Mouse (Mus musculus) lung, postnatal 4 days (tissue): ENCODE data around the gene Alpk3.

Experiments
- DNase-seq, 2 experiments: peaks; one replicate each; pipeline ENCODE4 v3.0.0; 2021

Gene Alpk3

DNA sequence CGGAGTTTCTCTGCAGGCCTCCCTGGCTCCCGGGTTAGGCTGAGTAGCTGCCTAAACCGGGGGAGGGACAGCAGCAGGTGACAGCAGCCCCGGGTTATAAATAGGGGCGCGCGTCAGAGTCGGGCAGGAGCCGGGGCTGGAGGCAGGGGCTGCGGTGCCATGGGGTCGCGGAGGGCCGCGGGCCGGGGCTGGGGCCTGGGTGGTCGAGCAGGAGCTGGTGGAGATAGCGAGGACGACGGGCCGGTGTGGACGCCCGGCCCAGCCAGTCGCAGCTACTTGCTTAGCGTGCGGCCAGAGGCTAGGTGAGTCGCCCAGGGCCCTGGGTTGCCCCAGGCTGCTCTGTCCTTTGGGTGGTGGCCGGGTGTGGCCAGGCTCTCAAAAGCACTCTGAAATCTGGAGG, at the start of gene Alpk3:
Alpk3 (plus strand) TSS at position 130 of the 400 bp plus-strand sequence.
- peak; percentile 34 to 53 for DNase-seq

GRCm38 (mm10) chr7:81008285-81008684, 49.1 kb upstream of the Alpk3 start:
- no peak for DNase-seq

DNA sequence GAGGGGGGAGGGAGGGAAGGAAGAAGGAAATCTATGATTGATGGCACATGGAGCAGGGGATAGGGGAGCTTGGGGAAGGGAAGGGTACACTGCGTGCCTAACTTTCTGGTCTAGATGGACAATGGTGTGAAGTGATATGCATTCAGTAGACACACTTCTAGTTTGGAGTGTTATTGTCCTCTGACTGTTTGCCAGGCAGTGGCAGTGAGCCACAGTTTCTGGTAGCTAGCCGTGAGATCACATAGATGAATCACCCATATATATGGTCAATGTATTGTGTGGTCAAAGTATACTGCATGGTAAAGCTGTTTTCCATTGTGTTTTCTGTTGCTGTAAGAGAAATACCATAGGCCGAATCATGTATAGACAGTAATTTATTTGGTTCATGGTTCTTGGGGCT, 45.8 kb upstream of the Alpk3 start:
- DNase-seq: no peak

DNA sequence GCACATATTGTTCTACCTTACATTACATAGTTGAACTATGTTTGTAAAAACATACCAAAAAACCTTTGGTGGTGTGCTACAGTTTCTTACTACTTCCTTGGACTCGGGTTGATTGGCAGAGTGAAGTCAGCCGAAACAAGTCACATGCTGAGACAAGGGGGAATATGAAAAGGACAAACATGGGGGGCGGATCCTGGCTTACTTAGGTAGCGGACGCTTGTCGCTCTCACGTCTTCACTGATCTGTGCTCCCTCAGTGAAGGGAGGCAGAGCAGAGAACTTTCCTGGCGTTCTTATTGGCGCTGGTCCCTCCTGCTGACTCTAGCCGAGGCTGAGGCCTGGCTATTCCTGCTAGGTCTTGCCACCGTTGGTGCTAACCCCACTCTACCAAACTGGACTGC, 37.1 kb upstream of the Alpk3 start:
- no peak for DNase-seq

- DNase-seq: no peak
These were observed 34.7 kb upstream of the Alpk3 start for GRCm38 (mm10) chr7:81022731-81023130.

- DNase-seq: no peak
These were observed 33.3 kb upstream of the Alpk3 start for GRCm38 (mm10) chr7:81024118-81024517.

DNA sequence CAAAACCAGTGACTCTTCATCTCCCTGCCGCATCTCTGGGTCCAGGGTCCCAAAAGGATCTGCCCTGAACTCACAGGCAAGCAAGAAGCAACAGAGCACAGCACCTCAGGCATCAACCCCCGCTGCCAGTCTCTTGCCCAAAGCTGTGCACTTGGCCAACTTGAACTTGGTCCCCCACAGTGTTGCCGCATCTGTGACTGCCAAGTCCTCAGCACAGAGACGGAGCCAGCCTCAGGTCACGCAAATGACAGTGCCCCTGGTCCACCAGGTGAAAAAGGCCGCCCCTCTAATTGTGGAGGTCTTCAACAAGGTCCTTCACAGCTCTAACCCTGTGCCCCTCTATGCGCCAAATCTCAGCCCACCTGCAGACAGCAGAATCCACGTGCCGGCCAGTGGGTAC, 32.7 kb upstream of the Alpk3 start:
- no peak for DNase-seq

DNA sequence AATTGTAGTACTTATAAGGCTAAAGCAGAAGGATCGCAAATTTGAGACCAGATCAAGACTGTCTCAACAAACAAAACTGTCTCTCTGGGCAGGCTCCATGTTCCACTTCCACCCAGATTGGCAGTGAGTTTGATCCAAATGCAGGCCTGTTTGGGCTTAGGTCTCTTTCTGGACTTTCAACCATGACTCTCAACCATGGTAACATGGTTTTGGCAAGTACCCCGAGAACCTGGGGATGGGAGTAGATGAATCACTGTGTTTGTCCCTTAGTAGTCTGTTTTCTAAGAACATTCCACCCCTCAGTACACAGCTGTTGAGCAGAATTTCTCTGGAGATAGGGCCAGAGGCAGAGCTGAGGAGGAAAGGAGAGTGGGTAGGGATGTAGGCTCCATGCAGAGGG, 31.6 kb upstream of the Alpk3 start:
- DNase-seq: no peak

- peak in 1 of 2 experiments; percentile 19 for DNase-seq
These were observed 17.7 kb upstream of the Alpk3 start for GRCm38 (mm10) chr7:81039711-81040110.

DNA sequence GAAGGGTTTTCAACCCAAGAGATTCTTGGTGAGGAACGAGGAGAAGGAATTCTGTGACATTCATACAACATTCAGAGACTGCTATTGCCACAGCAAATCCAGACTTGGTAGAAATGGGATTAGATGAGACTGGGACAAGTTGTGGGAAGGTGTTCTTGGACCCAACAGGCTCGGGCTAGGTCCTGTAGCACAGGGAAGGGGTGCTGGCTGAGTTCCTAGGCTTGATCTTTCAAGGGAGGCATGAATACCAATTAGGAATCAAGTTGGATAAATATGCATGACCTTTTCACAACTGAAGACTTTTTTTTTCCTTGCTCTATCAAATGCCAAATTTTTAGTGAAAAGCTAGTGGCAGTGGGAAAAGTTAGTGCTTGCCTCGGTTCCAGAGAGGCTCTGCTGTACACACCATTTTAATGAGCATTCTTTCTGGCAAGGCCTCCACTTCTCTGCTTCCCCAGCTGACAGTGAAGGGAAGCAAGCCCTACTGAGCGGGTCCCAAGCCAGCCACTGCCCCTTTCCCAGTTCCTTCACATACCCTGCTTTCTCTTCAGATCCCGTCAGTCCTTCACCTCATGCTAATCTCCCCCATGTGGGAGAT, 14.3 kb upstream of the Alpk3 start:
- no peak for DNase-seq

GRCm38 (mm10) chr7:81047847-81048246, 9.6 kb upstream of the Alpk3 start:
- DNase-seq: no peak

DNA sequence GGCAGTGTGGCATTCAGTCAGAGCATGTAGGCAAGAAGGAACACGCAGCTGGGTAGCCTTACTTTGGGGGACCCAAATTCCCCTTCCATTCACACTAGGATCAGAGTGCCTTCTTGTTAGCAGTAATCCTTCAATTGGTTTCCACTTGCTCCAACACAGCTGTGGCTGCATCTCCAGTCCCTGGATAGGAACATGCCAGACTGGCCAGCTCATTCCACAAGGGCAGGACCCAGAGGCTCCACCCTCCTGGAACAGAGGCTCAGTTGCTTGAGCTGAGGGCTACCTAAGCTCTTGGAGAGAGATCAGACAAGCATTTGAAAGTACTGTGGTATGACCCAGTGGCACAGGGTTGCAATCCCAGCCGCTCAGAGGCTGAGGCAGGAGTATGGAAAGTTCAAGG, 8.9 kb upstream of the Alpk3 start:
- DNase-seq: no peak

DNA sequence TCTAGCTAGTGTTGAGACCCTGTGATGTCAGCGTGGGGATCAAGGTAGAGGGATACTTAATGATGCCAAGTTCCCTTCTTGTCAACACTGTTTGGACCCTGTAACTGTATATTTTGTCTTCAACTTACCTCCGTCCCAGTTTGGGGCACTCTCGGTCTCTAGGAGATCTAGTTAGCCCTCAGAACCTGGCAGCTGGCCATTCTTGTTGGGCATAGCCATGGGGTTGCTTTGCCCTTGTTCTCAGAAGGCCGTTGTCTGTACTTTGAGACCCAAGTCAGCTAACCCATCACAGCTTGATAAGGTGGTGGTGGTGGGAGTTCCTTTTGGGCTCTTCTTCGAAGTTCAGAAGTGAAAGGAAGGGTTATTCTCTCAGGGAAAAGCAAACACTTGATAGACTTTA, 7.4 kb upstream of the Alpk3 start:
- DNase-seq: no peak

GRCm38 (mm10) chr7:81055709-81056370, 1.6 kb upstream of the Alpk3 start:
- DNase-seq: no peak

DNA sequence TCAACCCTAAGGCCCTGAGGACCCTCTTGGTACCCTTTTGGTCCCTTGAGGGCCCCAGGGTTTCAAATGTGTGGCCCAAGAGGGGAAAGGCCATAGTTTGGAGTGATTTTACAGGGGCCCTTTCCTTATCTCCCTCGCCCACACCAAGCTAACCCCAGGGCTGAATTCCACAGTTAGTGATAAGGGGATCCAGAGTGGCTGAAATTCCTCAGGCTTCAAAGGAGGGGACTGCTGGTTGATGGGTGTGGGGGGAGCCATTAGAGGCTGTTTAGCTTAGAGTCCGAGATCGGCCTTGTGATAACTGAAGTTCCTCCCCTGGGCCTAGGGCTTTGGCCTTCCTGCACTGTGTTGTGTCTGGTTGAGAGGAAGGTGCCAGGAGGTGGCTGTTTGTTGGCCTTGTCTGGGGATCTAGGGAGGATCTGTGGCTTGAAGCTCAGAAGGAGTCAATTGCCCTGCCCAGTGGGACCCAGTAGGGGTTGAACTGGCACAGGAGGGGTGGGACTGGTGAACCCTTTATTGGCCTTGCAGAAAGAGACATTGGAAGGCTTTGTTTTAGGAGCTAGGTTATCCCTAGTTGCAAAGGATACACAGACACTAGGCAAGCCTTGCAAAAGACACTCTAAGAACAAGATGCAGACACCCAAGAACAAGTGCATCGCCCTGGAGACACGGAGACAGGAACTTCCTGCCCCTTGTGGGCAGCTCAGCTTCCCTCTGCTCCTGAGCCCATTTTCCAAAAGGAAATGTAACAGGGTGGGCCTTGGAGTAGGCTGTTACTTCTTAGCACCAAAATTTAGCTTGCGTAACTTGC, 706 bp downstream of the Alpk3 start:
- DNase-seq: peak; percentile 38 to 61

DNA sequence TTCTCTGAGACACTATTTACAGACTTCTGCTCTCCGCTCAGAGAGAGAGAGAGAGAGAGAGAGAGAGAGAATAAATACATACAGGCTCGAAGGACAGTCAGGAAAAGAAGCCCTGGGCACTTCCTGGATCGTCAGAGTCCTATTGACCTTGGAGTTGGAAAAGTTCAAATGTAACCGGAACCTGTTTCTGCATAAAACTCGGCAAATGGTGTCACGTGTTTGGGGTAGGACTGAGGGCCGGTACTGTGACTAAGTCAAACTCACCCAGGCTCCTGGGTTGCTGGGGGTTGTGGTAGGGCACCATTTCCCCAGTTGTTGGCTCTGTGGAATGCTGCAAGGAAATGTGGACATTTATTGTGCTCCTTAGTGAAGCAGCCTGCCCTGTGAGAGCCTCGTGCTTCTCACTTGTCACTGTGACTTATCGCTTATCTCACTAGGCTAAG, 1.3 kb downstream of the Alpk3 start:
- no peak for DNase-seq

- no peak for DNase-seq
These were observed 2.0 kb downstream of the Alpk3 start for GRCm38 (mm10) chr7:81059388-81059787.

- peak in 1 of 2 experiments; percentile 56 for DNase-seq
These were observed 3.5 kb downstream of the Alpk3 start for GRCm38 (mm10) chr7:81060908-81061307.

GRCm38 (mm10) chr7:81061936-81062335, 4.5 kb downstream of the Alpk3 start:
- DNase-seq: no peak

DNA sequence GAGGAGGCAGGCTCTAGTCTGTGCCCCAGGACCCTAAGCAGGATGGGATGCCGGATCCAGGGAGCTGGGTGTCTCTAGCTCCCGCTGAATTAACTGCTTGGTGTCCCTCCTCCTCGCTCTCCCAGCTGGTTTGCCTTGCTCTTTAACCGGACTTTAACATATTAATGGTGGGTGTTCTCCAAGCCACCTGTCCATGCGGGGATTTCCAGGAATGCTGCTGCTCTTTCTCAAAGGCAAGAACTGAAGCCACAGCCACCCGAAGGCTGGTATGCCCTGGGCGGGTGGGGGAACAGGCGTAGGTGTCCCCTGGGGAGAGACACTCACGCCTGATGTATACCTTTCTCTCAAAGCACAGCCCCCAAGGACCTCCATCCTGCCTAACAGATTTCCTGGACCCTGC, 5.9 kb downstream of the Alpk3 start:
- DNase-seq: no peak

DNA sequence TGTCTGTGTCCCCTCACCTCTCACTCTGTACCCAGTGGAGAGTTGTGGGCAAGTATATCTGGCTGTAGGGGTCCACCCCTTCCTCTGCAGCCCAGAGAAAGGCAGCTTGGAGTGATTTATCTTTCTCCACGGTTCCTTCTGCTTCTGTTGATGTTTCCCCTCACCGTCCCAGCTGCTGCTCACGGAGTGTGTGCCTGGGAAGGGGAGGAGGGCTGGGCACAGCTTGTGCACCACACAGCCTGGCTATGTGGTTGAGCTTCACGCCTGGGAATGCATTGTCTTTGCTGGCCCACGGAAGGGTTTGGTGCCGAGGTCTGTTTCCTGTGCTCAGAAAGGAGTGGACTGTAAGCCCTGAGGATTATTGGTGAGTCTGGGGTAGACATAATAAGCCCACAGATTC, 9.3 kb downstream of the Alpk3 start:
- DNase-seq: no peak

- peak; percentile 44 to 52 for DNase-seq
These were observed 15.1 kb downstream of the Alpk3 start for GRCm38 (mm10) chr7:81072463-81072862.

DNA sequence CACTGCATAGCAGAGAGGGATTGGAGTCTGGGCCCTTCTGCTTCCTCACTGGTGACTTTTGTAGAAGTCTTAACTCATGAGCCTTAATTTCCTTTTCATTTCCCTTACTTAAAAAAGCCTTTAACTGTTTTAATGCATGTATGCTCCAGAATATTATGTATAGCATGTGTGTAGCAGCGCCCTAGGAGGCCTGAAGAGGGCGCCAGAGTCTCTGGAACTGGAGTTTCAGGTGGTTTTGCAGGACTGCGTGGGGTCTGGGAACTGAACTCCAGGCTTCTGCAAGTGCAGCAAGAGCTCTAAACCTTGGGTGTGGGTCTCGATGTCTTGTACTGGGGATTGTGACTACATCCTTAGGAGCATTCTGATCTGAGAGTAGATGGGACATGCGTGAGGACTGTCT, 15.9 kb downstream of the Alpk3 start:
- no peak for DNase-seq

DNA sequence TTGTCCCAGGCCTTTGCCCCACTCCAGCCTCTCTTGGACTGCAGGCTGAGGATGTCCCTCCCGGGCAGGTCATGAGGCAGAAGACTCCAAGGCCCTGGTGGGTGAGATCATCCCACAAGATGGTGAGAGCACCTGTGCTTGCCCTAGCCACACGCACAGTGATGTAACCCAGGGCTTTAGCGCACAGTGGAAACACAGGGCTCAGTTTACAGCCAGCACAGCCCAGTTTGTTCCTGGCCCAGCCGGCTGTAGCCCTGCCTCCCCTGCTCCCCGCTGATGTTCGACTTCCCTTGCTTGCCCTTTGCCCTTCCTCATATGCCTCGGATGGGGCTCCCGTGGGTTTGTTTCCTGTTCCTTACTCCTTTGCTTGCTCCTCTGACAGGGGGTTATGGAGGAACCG, 17.1 kb downstream of the Alpk3 start:
- peak in 1 of 2 experiments; percentile 30 for DNase-seq
